Mouse (Mus musculus) hindbrain, postnatal 0 days (tissue): ENCODE results near the gene Srsf3. TPM values are rescaled to one million over a fixed set of nuclear protein-coding genes. Genes with fewer than 3 reads are reported as not detected.

Source experiments
- ATAC-seq: fragments of 200-750 bp; cut with Nextera tagmentation; 2 replicates; pipeline ENCODE4 v1.8.0; 2017; ENCODE audit warnings: mild to moderate bottlenecking, moderate TSS enrichment, moderate library complexity
- DNase-seq: peaks from one replicate; pipeline ENCODE4 v3.0.0-alpha.2; 2015; ENCODE audit warnings: low spot score
- H3K27ac ChIP-seq: fragments of 300-500 bp; sonication (generic); 2 replicates; pipeline ENCODE4 v1.5.1; 2014; ENCODE audit warnings: mild to moderate bottlenecking
- H3K27me3 ChIP-seq: fragments of 300-500 bp; sonication (generic); 2 replicates; pipeline ENCODE4 v1.6.1; 2014; ENCODE audit warnings: low read length, mixed read lengths; ENCODE audit not compliant: insufficient read depth
- H3K36me3 ChIP-seq: fragments of 300-500 bp; sonication (generic); 2 replicates; pipeline ENCODE4 v1.6.1; 2014; ENCODE audit warnings: low read length, mixed read lengths; ENCODE audit not compliant: insufficient read depth
- H3K4me1 ChIP-seq: fragments of 300-500 bp; sonication (generic); 2 replicates; pipeline ENCODE4 v1.6.1; 2014; ENCODE audit warnings: antibody characterized with exemption, low read length, mixed read lengths; ENCODE audit not compliant: insufficient read depth
- H3K4me2 ChIP-seq: fragments of 300-500 bp; sonication (generic); 2 replicates; pipeline ENCODE4 v1.6.1; 2014; ENCODE audit warnings: low read depth, mild to moderate bottlenecking, low read length, moderate library complexity, mixed read lengths
- H3K4me3 ChIP-seq: fragments of 300-500 bp; sonication (generic); 2 replicates; pipeline ENCODE4 v1.5.1; 2014; ENCODE audit warnings: low read length
- H3K9ac ChIP-seq: fragments of 300-500 bp; sonication (generic); replicated peaks from 2 replicates; pipeline ENCODE4 v1.6.1; 2014; ENCODE audit warnings: mild to moderate bottlenecking, low read length, moderate library complexity, mixed read lengths
- H3K9me3 ChIP-seq: fragments of 300-500 bp; sonication (generic); 2 replicates; pipeline ENCODE4 v1.6.1; 2016; ENCODE audit warnings: low read length, mixed read lengths
- CTCF ChIP-seq: IDR thresholded peaks from 2 replicates; pipeline ENCODE4 v1.5.1; 2016; ENCODE audit warnings: antibody characterized with exemption, control low read depth, low read depth
- WGBS: fragments of 180-500 bp; shearing (Covaris S2); extraction: QIAGEN DNeasy Blood & Tissue Kit; methylation state at CpG from one replicate; pipeline ENCODE4 v1.1.7; 2014; 5-methylcytosine and 5-hydroxymethylcytosine counted together
- polyA plus RNA-seq: library from polyadenylated mRNA; unstranded; fragments of >200 nt; fragmentation: Nextera tagmentation; extraction: Ambion mirVana; gene quantifications from 2 replicates; pipeline ENCODE4 v1.2.1, GENCODE M21; 2015
- total RNA-seq: library from RNA; depleted of rRNA; stranded (reverse); fragments of >200 nt; gene quantifications from 2 replicates; pipeline ENCODE4 v1.2.3, GENCODE M21; 2014; rRNA removed

Srsf3 gene
- total and polyA plus RNA-seq, 2 experiments from 2014 or later = 139 to 298 TPM

DNA sequence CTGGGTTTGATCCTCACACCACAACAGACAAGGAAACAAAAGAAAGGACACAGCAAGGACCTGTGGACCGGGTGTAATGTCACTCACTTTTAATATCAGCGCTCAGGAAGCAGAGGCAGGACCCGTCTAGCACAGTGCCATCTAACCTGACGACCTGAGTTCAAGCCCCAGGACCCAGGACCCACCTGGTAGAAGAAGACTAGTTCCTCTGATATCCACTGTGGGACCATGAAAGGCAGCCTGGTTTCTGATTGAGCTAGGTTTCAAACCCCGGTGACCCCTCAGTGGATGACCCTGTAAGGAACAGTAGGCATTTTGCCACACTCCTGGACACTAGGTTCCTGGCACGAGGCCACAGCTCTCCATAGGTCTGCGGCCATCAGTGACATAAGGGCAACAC, 52.2 kb downstream of the Srsf3 start:
- no peak overlapping the region for H3K27ac ChIP-seq
- TF ChIP-seq CTCF = no peak
- H3K27me3 ChIP-seq = no peaks in the 10 kb centered on the region
- H3K9ac ChIP-seq = no peak overlapping the region
- H3K4me2 ChIP-seq = no peak overlapping the region
- H3K9me3 ChIP-seq = no peaks in the 10 kb centered on the region; the same call in 1 of the 2 replicates
- no peaks in the 10 kb centered on the region for H3K36me3 ChIP-seq
- WGBS = 88% methylated on average over 7 of the region's 7 CpGs
- DNase-seq (no peak), ATAC-seq (no peak)
- H3K4me3 ChIP-seq = no peak overlapping the region
- peaks cover 4% of the 10 kb centered on the region; the same call in 1 of the 2 replicates for H3K4me1 ChIP-seq

DNA sequence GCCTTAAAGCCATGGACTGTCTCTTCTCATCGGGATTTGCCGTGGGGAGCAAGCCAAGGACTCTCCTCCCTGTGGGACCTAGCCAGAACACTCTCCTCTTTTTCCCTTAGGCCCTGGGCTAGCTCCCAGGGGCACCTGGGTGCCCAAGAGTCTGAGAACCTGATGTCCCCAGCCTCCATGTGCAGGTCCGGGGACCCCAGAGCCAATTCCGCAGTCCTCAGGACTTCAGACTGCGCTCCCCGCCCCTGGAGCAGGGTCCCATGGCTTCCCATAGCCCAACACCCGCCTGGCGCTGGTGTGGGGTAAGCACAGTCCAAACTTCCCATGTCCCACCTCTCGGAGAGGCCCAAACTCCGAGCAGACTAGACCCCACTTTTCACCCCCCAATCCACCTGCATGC, 52.8 kb downstream of the Srsf3 start:
- TF ChIP-seq CTCF = no peak
- 82% methylated on average over 10 of the region's 10 CpGs for WGBS

DNA sequence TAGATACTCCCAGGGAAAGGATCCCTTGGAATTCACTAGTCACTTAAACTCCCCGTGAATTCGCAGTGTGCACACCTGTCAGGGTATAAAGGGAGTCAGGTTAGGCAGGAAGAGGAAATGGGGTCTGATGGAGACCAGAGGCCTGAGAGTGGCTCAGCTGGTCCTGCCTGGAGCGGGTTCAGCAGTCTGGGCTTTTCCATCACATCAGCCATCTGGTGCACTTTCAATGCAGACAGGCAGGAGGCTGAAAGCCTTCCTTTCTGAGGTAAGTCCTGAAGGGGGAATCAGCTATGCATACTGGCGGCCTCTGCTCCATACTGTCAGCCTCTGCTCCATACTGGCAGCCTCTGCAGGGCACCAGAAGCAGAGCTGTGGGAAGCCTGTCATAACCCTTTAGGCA, 54.5 kb downstream of the Srsf3 start:
- peak; percentile 20; the same call in 1 of the 2 replicates for TF ChIP-seq CTCF
- ATAC-seq (peak; percentile 58), DNase-seq (peak; percentile 43)
- no peak overlapping the region for H3K4me3 ChIP-seq
- H3K4me2 ChIP-seq = no peak overlapping the region
- no peaks in the 10 kb centered on the region for H3K36me3 ChIP-seq
- H3K27ac ChIP-seq = no peak overlapping the region
- H3K4me1 ChIP-seq = peaks cover under 1% of the 10 kb centered on the region; the same call in 1 of the 2 replicates
- 73% methylated on average over 4 of the region's 4 CpGs for WGBS
- H3K9ac ChIP-seq = no peak overlapping the region
- no peaks in the 10 kb centered on the region; the same call in 1 of the 2 replicates for H3K9me3 ChIP-seq
- no peaks in the 10 kb centered on the region for H3K27me3 ChIP-seq

More for the DNA sequence above, 52.8 kb downstream of the Srsf3 start:
- H3K4me2 ChIP-seq = no peak overlapping the region
- H3K9ac ChIP-seq = no peak overlapping the region
- H3K9me3 ChIP-seq = no peaks in the 10 kb centered on the region; the same call in 1 of the 2 replicates
- ATAC-seq (no peak), DNase-seq (no peak)
- no peaks in the 10 kb centered on the region for H3K36me3 ChIP-seq
- H3K4me3 ChIP-seq = no peak overlapping the region
- H3K4me1 ChIP-seq = peaks cover 4% of the 10 kb centered on the region; the same call in 1 of the 2 replicates
- H3K27ac ChIP-seq = no peak overlapping the region
- no peaks in the 10 kb centered on the region for H3K27me3 ChIP-seq

DNA sequence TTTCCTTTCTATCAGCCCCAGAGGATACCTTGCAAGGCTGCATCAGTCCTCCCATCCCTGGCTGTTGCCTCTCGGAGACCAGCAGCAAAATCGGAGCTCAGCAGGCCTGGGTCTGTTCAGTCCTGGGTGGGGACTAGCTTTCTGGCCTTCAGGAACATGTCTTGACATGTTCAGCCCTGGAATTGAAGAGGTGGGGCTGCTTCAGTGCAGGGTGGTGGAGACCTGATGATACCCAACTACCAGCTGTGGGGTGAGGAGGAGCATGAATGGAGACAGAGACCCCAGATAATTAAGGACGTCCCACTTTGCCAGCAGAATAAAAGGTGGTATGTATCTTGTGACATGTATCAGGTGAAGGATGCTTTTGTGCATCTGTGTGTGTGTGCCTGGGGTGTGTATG, 58.3 kb downstream of the Srsf3 start, which contains the start of gene Cdkn1a:
TSS of gene Cdkn1a (plus strand) at position 201 of the 400 bp plus-strand sequence.
- Histone ChIP-seq H3K9me3 (no peaks in the 10 kb centered on the region), H3K4me1 (no peaks in the 10 kb centered on the region), H3K9ac (no peak within 1 kb of the TSS), H3K4me2 (no peak within 1 kb of the TSS), H3K36me3 (no peaks in the 10 kb centered on the region), H3K4me3 (no peak within 1 kb of the TSS), H3K27me3 (no peaks in the 10 kb centered on the region), H3K27ac (no peak within 1 kb of the TSS)
- no peak for DNase-seq
- no peak for TF ChIP-seq CTCF
- 74% methylated on average over 3 of the region's 3 CpGs for WGBS
- no peak for ATAC-seq

DNA sequence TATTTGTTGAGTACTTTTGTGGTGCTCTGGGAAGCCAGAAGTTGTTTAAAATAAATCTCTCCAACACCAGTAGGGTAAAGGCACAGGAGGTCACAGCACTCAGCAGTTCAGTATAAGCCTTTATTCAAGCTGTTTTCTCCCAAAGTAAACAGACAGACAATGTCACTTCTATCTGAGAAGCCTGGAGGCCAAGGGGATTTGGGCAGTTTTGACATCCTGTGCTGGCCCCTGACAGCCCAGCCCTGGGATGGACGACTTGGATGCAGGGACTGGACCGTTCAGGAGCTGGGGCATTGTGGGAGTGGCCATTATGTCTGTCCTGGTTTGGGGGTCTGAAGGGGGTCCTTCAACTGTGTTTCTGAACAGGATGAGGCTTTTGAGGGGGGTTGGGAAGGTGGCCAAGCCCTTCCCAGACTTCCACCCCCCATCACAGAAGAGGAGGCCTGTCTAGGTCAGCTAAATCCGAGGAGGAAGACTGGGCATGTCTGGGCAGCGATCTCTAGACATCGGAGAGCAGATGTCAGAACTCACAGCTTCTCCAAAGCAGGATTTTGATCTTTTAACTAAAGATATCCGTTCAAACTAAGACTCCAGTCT, 59.0 kb downstream of the Srsf3 start:
- Histone ChIP-seq H3K4me2 (no peak overlapping the region), H3K4me3 (no peak overlapping the region), H3K36me3 (no peaks in the 10 kb centered on the region), H3K4me1 (no peaks in the 10 kb centered on the region), H3K27me3 (no peaks in the 10 kb centered on the region), H3K9me3 (no peaks in the 10 kb centered on the region), H3K9ac (no peak overlapping the region), H3K27ac (no peak overlapping the region)
- WGBS = 51% methylated on average over 6 of the region's 6 CpGs
- DNase-seq = no peak
- ATAC-seq = no peak
- no peak for TF ChIP-seq CTCF

DNA sequence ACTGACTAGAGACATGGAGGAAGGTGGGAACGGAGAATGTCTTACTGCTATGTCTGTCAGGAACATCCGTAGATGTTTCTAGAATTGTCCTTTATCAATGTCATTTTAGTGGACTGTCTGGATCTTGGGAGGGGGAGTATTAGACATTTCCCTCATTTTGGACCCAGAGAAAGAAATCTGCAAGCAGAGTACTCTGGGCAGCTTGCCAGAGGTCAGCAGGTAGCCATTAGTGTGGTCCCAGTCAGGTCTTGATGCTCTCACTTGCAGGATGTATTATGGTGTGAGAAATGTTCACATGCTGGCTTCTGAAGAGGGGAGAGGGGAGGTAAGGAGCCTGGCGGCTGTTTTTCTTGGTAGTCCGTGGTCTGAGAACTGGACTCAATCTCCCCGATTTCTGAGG, 60.1 kb downstream of the Srsf3 start:
- 53% methylated on average over 5 of the region's 5 CpGs for WGBS
- H3K9me3 ChIP-seq = no peaks in the 10 kb centered on the region
- no peak overlapping the region for H3K9ac ChIP-seq
- no peak for TF ChIP-seq CTCF
- H3K27ac ChIP-seq = no peak overlapping the region
- DNase-seq = no peak
- ATAC-seq = no peak
- no peaks in the 10 kb centered on the region for H3K36me3 ChIP-seq
- H3K27me3 ChIP-seq = no peaks in the 10 kb centered on the region
- no peak overlapping the region for H3K4me2 ChIP-seq
- no peak overlapping the region for H3K4me3 ChIP-seq
- no peaks in the 10 kb centered on the region for H3K4me1 ChIP-seq

Other genes starting within 250 kb of the Srsf3 start
- gene Brpf3, start 231.5 kb upstream of the Srsf3 start, total RNA-seq = 10.1 and 16.5 TPM in 2 replicates
- 4.5 and 4.7 TPM in 2 replicates for gene Brpf3, start 231.5 kb upstream of the Srsf3 start, polyA plus RNA-seq
- 0.10 and 0.22 TPM in 2 replicates for gene Pnpla1, start 174.2 kb upstream of the Srsf3 start, total RNA-seq
- 0.08 and 0.09 TPM in 2 replicates for gene Pnpla1, start 174.2 kb upstream of the Srsf3 start, polyA plus RNA-seq
- 5.6 and 13.0 TPM in 2 replicates for gene 4930539E08Rik, start 117.3 kb upstream of the Srsf3 start, total RNA-seq
- 1.6 and 2.1 TPM in 2 replicates for gene 4930539E08Rik, start 117.3 kb upstream of the Srsf3 start, polyA plus RNA-seq
- not detected in 2 replicates for gene Pxt1, start 88.8 kb upstream of the Srsf3 start, total RNA-seq
- not detected in 2 replicates for gene Pxt1, start 88.8 kb upstream of the Srsf3 start, polyA plus RNA-seq
- gene Kctd20, start 80.7 kb upstream of the Srsf3 start, total RNA-seq = 51.5 and 59.9 TPM in 2 replicates
- 62.9 and 64.1 TPM in 2 replicates for gene Kctd20, start 80.7 kb upstream of the Srsf3 start, polyA plus RNA-seq
- 56.2 and 58.7 TPM in 2 replicates for gene Stk38, start 24.6 kb upstream of the Srsf3 start, total RNA-seq
- 52.7 and 60.8 TPM in 2 replicates for gene Stk38, start 24.6 kb upstream of the Srsf3 start, polyA plus RNA-seq
- gene Cdkn1a, start 58.3 kb downstream of the Srsf3 start, total RNA-seq = 48.9 and 50.0 TPM in 2 replicates
- gene Cdkn1a, start 58.3 kb downstream of the Srsf3 start, polyA plus RNA-seq = 242 and 257 TPM in 2 replicates
- 1.2 TPM in 2 replicates for gene Rab44, start 81.5 kb downstream of the Srsf3 start, total RNA-seq
- 0.05 and 0.20 TPM in 2 replicates for gene Rab44, start 81.5 kb downstream of the Srsf3 start, polyA plus RNA-seq
- 56.1 and 65.8 TPM in 2 replicates for gene Cpne5, start 205.5 kb downstream of the Srsf3 start, total RNA-seq
- gene Cpne5, start 205.5 kb downstream of the Srsf3 start, polyA plus RNA-seq = 56.6 and 61.6 TPM in 2 replicates
- 72.6 and 81.4 TPM in 2 replicates for gene Ppil1, start 231.6 kb downstream of the Srsf3 start, total RNA-seq
- 84.3 and 87.7 TPM in 2 replicates for gene Ppil1, start 231.6 kb downstream of the Srsf3 start, polyA plus RNA-seq
- gene BC004004, start 236.2 kb downstream of the Srsf3 start, total RNA-seq = 181 and 262 TPM in 2 replicates
- gene BC004004, start 236.2 kb downstream of the Srsf3 start, polyA plus RNA-seq = 139 and 145 TPM in 2 replicates